Mouse (Mus musculus): ENCODE data around the gene Hba-a2.

The Hba-a2 gene

GRCm38 (mm10) chr11:32320507-32321195, 24.4 kb downstream of the Hba-a2 start:
- peak; percentile 70 for DNase-seq (ENCODE audit: low read depth, low spot score)

DNA sequence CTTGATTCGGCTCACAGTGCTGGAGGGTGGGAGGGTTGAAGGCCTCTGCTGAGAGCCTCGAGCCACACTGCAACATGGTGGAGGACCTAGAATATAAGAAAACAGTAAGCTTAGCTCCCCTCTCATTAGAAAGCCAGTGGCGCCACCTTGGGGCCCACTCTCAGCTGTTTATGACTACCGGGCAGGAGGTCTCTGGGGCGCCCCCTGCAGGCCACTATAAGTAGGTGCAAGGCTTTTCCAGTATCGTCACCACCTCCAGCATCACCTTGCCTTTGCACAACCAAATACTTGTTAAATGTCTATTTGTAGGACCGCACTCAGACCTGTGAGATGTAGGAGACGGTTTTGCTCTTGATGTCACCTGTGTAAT, 24.9 kb downstream of the Hba-a2 start:
- DNase-seq (ENCODE audit: low read depth, low spot score) = peak; percentile 90

DNA sequence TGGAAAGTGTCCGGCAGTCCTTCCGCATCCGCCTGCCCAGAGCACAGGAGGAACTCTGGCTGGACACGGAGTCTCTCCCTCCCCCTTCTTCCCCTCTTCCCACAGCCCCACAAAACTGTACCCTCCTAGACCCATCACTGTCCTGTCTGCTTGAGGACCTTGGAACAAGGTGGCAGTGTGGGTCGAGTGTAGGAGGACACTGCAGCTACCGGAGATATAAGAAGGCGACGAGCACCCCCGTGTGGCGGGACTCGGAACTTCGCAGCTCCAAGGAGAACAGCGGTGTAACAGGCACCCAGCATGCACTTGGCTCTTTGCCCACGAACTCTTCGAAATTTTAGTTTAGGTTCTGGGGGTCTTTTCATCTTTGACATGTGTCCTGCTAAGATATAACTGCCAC, 28.3 kb downstream of the Hba-a2 start:
- DNase-seq (ENCODE audit: low read depth, low spot score) = peak; percentile 91

DNA sequence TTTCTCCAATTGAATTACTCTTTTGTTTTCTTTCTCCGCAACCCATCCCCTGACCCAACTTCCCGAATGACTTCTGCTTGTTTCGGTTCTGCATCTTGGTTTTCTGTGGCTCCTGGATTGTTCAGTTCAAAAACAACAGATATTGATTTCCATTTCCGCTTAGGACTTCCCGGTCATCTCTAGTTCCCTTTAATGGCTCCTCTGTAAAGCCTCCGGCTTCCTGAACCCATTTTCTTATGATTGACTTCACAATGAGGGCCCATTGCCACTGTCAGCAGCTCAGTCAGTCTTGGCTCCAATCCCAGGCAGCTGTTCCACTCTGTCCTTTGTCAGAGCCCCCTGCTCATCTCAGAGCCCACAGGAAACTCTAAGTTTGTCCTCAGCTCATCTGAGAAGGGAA, 34.8 kb downstream of the Hba-a2 start:
- no peak for DNase-seq (ENCODE audit: low read depth, low spot score)

- no peak for DNase-seq (ENCODE audit: low read depth, low spot score)
These were observed 35.6 kb downstream of the Hba-a2 start for GRCm38 (mm10) chr11:32331861-32332260.

- DNase-seq (ENCODE audit: low read depth, low spot score) = no peak
These were observed 36.9 kb downstream of the Hba-a2 start for GRCm38 (mm10) chr11:32333235-32333634.

- DNase-seq (ENCODE audit: low read depth, low spot score) = no peak
These were observed 40.2 kb downstream of the Hba-a2 start for GRCm38 (mm10) chr11:32336435-32336907.

DNA sequence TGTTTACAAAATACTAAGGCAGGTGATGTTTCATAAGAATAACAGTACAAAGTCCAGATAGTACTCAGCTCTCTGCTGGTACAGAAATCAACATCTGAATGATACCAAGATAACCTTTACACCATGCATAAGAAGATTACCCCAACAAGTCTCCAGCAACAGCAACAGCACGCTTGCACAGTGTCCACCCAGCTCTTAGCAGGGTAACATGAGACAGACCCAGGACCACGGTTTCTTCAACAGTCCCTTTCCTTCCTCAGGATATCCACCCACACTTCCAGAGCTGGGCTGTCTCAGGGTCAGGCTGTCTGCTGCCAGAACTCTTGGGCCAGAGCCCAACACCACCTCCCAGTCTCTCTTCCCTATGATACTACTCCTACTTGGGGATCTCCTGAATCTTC, 42.8 kb downstream of the Hba-a2 start:
- DNase-seq (ENCODE audit: low read depth, low spot score) = no peak

GRCm38 (mm10) chr11:32340476-32341473, 44.5 kb downstream of the Hba-a2 start:
- DNase-seq (ENCODE audit: low read depth, low spot score) = peak; percentile 85

GRCm38 (mm10) chr11:32342770-32343191, 46.5 kb downstream of the Hba-a2 start:
- DNase-seq (ENCODE audit: low read depth, low spot score) = peak; percentile 70

GRCm38 (mm10) chr11:32343350-32343749, 47.1 kb downstream of the Hba-a2 start:
- DNase-seq (ENCODE audit: low read depth, low spot score) = no peak

GRCm38 (mm10) chr11:32345504-32346297, 49.4 kb downstream of the Hba-a2 start:
- no peak for DNase-seq (ENCODE audit: low read depth, low spot score)
